Mouse (Mus musculus) v-Abl transformed pro-B cells (cell line): ENCODE measurements around the gene Bcl7b.

Experiments
- in situ Hi-C, 2 experiments: fragments of 400-800 bp; cut with MboI; formaldehyde crosslinking; loops; one replicate each; pipeline ENCODE4 v1.15.1; 2025; ENCODE audit not compliant: unreplicated experiment in 2 of 2

Gene Bcl7b

GRCm38 (mm10) chr5:135167469-135167868 lies 614 bp upstream of the Bcl7b start:
- in situ Hi-C loops, result no loop called here

- in situ Hi-C loops, result no loop called here
Measured at GRCm38 (mm10) chr5:135169479-135169878, 1.4 kb downstream of the Bcl7b start.

GRCm38 (mm10) chr5:135171688-135172220 lies 3.7 kb downstream of the Bcl7b start:
- in situ Hi-C loops, result no loop called here

- in situ Hi-C loops, result no loop called here
Measured at GRCm38 (mm10) chr5:135172986-135173385, 4.9 kb downstream of the Bcl7b start.

- in situ Hi-C loops, result no loop called here
Measured at GRCm38 (mm10) chr5:135175086-135175485, 7.0 kb downstream of the Bcl7b start.

- in situ Hi-C loops, result no loop called here
Measured at GRCm38 (mm10) chr5:135178523-135178922, 10.4 kb downstream of the Bcl7b start.

- in situ Hi-C loops, result no loop called here
Measured at GRCm38 (mm10) chr5:135178996-135179395, 10.9 kb downstream of the Bcl7b start.

- in situ Hi-C loops, result no loop called here
Measured at GRCm38 (mm10) chr5:135179616-135180015, 11.5 kb downstream of the Bcl7b start.

GRCm38 (mm10) chr5:135180796-135181195 lies 12.7 kb downstream of the Bcl7b start:
- in situ Hi-C loops, result no loop called here

GRCm38 (mm10) chr5:135181776-135182175 lies 13.7 kb downstream of the Bcl7b start:
- in situ Hi-C loops, result no loop called here

GRCm38 (mm10) chr5:135183131-135183861 lies 15.2 kb downstream of the Bcl7b start:
- in situ Hi-C loops, result no loop called here

- in situ Hi-C loops, result loop anchor here in 1 of 2 experiments (5.0 kb wide), 1 partner anchor 173 kb away; no protein-coding TSS in a partner anchor
Measured at GRCm38 (mm10) chr5:135185016-135185415, 16.9 kb downstream of the Bcl7b start.

- in situ Hi-C loops, result loop anchor here in 1 of 2 experiments (5.0 kb wide), 1 partner anchor 173 kb away; no protein-coding TSS in a partner anchor
Measured at GRCm38 (mm10) chr5:135185596-135185995, 17.5 kb downstream of the Bcl7b start.

- in situ Hi-C loops, result loop anchor here in 1 of 2 experiments (5.0 kb wide), 1 partner anchor 174 kb away; no protein-coding TSS in a partner anchor
Measured at GRCm38 (mm10) chr5:135186231-135186620, 18.1 kb downstream of the Bcl7b start.

- in situ Hi-C loops, result loop anchor here in 1 of 2 experiments (5.0 kb wide), 1 partner anchor 174 kb away; no protein-coding TSS in a partner anchor
Measured at GRCm38 (mm10) chr5:135186621-135187348, 18.7 kb downstream of the Bcl7b start, which contains the start of gene Baz1b. Baz1b (plus strand) TSS chr5:135187264.

GRCm38 (mm10) chr5:135187349-135188213 lies 19.5 kb downstream of the Bcl7b start:
- in situ Hi-C loops, result loop anchor here in 1 of 2 experiments (5.0 kb wide), 1 partner anchor 175 kb away; no protein-coding TSS in a partner anchor

- in situ Hi-C loops, result loop anchor here in 1 of 2 experiments (5.0 kb wide), 1 partner anchor 176 kb away; no protein-coding TSS in a partner anchor
Measured at GRCm38 (mm10) chr5:135188214-135188554, 20.1 kb downstream of the Bcl7b start.

- in situ Hi-C loops, result loop anchor here (5.0 kb wide), 3 partner anchors 72 to 177 kb away; no protein-coding TSS in a partner anchor
Measured at GRCm38 (mm10) chr5:135189281-135190022, 21.4 kb downstream of the Bcl7b start.

GRCm38 (mm10) chr5:135191620-135192019 lies 23.5 kb downstream of the Bcl7b start:
- in situ Hi-C loops, result loop anchor here (5.0 kb wide), 2 partner anchors 74 to 174 kb away; no protein-coding TSS in a partner anchor
